Mouse (Mus musculus): ENCODE measurements around the gene Htr6.

Gene Htr6

DNA sequence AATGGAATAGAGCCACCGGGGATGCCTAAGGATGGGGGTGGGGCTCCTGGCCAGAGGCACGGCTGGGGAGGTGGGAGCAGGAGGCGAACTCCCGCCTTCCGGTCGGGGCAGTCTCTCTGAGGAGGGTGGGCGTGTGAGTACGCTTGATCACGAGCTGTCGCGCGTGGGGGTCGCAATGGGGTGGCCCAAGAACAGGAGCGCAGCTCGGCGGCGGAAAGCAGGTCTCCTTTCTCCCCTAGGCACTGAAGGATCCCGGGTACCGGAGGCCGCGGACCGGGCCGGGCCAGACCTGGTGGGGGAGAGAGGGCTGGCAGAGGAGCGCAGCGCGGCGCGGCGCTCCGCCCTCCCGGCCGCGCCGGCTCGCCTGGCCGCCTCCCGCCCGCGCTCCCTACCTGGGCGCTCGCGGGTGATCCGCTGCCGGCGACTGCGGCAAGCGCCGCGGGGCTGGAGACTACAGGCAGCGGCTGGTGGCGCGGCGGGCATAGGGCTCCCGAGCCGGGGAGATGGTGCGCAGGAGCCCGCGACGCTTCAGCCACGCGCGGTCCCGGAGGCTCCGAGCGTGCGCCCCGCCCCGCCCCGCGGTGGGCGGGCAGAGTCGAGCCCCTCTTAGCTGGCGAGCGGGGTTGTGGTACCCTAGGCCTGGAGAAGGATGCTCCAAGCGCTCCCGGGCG lies at the start of gene Htr6:
Htr6 (minus strand) TSS at position 530 of the 671 bp plus-strand sequence.
- DNase-seq (ENCODE audit: low read depth in 2 of 2, low spot score in 2 of 2), result no peak

DNA sequence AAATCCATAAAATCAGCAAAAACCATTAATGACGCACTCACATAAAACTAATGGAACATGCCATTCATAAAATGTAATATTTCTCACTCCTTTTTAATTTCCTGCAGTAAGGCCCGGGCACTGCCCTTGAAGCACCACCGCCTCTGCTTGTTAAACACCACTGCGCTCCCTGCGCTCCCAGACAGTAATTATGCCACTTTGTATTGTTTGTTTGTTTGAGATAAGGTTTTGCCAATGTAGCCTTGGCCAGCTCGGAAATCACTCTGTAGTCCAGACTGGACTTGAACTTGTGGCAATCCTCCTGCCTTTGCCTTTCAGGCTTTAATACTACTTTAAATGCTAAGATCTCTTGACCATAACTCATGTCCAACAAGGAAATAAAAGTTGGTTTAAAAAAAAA lies 49.6 kb upstream of the Htr6 start:
- no peak for DNase-seq (ENCODE audit: low read depth in 2 of 2, low spot score in 2 of 2)

DNA sequence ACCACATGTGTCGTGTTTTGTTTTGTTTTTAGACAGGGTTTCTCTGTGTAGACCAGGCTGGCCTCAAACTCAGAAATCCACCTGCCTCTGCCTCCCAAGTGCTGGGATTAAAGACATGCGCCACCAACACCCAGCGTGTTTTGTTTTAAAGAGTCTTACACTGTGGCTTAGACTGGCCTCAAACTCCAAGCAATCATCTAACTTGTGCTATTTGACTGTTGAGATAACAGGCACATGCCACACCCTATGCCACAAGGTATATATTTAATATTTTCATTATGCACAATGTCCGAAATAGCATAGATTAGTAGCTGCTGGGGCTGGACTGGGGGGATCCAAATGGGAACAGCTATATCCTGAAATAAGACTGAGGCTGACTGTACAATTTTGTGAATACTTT lies 47.2 kb upstream of the Htr6 start:
- DNase-seq (ENCODE audit: low read depth in 2 of 2, low spot score in 2 of 2), result no peak

DNA sequence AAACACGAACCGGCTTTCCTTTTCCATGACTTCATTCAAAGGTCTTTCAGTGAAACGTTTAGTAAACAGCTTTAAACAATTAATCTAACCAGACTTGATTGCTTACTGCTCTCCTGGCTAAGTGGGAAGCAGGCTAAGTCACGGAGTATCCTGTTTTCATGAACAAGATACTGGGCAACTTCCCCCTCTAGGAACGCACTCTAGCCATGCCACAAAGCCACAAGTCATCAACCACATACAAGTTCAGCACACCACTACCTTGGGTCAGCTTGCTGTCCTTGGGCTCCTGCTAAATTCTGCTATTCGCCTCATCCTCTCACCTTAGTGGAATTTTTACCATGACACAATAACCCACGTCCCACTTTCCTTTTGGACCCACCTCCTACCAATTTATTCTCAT lies 45.6 kb upstream of the Htr6 start:
- DNase-seq (ENCODE audit: low read depth in 2 of 2, low spot score in 2 of 2), result no peak

DNA sequence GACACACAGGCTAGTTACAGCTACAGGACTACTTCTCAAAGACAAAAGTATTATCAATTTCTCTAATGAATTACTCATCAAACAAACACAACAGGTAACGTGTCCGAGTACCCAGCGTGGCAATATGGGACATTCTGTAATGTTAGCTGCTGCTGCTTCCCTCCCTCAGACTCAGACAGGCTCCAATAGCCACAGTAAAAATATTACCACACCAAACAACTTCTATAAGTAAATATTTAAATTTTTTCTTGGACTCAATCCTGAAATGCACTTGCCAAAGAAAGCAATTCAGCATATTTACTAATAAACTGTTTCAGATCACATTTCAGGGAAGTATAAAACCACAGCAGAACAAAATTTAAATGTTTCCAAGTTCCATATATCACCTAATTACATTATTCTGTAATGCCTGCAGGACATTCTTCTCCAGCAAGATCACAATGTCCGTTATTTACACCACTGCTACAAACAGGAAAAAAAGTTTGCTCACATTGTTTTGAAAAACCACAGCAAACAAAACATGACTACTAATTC lies 45.0 kb upstream of the Htr6 start:
- no peak for DNase-seq (ENCODE audit: low read depth in 2 of 2, low spot score in 2 of 2)

DNA sequence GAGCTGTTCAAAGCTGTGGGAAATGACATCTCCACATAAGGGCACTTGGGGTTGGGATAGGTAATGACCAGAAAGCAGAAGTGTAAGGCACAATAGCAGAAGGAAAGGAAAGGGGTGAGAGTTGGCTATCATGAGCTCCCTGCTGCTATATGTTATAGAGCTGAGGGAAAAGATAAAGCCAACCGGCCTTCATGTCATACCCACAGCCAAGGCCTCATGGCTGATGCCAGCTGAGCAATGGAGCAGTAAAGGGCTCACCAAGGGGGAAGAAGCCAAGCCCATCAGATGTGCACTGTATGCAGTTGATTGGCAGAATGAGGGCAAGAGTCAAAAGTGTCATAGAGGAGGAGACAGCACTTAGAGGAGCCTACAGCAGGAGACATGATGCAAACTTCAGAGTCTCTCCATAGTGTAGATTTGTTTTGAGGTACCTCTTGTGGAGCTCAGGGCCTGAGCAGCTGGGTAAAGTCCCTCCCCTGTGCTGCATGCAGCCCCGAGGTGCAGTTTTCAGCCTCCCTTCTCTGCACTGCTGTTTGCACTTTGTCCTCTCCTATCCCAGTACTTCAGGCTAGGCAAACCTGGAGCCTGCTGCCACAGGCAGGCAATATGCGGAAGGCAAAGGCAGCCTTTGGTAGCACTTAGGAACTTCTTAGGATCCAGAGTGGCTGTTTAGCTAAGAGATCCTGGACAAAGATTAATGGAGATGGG lies 41.1 kb upstream of the Htr6 start:
- DNase-seq (ENCODE audit: low read depth in 2 of 2, low spot score in 2 of 2), result no peak

DNA sequence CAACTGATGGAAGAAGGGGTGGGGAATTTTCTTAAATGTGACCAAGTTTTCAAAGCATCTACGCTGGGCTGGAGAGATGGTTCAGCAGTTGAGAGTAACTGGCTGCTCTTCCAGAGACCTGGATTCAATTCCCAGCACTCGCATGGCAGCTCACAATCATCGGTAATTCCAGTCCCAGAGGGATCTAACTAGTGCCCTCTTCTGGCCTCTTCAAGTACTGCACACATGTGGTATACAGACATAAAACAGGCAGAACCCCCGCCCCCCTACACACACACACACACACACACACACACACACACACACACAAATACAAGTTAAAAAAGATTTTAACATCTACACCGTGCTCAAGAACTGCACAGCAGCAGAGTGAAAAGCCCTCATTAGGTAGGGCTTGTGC lies 40.4 kb upstream of the Htr6 start:
- no peak for DNase-seq (ENCODE audit: low read depth in 2 of 2, low spot score in 2 of 2)

DNA sequence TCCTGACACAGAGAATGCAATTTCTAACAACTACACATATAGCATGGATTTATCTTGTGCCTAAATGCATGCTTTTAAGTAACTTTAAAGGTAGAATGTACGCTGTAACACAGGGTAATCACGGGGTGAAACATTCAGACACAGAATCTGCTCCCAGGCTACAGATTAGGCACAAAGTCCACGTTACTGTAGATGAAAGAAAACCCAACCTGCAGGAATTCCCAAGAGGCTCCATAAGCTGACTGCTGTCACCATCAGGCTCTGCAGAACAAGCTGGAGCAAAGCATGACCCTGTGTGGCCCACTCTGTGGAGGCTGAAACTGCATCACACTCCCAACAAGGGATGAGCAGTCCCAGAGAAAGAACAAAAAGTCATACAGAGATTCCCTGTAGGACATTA lies 37.1 kb upstream of the Htr6 start:
- DNase-seq (ENCODE audit: low read depth in 2 of 2, low spot score in 2 of 2), result no peak

DNA sequence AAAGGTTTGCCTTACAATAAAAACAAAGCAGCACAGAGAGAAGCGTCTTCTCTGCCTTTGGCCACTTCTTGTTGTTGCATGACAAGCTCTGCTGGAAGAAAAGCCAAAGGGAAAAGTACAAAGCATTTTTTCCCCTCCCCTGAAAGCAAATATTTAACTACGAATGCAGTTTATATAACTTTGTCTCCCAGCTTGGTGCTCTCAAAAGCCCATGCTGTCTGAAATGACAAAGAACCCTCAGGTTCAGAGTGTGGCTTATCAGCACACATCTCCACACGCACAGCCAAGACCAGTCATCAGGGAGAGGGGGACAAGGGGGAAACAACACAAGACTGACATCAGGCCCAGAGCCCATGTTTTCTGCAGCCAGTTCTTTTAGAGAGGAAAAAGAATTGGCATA lies 36.1 kb upstream of the Htr6 start:
- DNase-seq (ENCODE audit: low read depth in 2 of 2, low spot score in 2 of 2), result no peak

DNA sequence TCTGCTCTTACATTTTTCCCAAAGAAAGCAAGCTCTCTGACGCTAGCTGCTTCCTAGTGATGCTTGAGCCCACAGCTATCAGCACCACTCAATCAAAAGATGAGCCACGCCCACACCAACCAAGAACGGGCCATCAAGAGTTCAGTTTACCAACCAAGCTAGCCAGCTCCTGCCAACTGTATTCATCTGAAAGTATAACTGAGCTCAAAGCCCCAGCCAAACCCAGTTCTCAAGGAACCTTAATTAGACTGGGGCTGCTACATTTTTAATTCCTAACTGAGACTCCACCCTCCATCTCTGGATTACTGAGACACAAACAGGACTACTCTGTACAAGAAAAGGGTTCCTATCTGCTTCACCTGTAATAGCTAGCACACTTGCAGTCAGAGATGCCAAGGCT lies 35.5 kb upstream of the Htr6 start:
- DNase-seq (ENCODE audit: low read depth in 2 of 2, low spot score in 2 of 2), result no peak

DNA sequence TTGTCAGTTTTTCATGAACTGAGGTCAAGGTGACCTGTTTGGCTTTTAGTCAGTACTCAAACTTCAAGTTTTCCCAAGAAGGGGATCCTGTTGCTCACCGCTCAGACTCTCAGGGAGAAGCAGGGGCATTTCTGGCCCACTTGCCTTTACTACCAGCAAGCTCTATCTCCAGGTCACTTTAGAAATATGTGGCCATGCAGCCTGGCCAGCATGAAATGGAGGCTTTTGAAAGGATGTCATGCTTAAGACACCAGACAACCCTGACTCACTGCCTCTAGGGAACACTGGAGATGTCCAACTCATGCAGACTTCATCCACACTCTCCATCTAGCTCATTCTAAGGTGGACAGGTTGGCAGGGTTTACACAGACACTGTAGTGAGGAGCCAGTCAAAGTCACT lies 30.1 kb upstream of the Htr6 start:
- no peak for DNase-seq (ENCODE audit: low read depth in 2 of 2, low spot score in 2 of 2)

DNA sequence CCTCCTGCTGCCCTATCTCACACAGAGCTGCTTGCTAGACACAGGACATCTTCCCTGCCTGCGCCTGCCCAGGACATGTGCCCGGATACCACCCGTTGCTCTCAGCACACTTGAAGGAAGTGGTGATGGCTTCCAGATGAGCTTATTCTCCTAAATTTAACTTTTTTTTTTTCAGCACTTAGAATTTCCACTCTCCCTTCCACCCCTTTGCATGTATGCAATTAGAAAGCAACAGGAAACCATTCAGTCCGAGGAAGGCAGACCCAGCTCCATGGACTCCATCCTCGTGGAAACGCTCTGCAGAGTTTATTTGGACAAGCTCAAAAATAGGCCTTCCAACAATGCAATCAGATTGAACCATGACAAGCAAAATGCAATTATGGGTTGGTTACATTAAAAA lies 26.2 kb upstream of the Htr6 start:
- no peak for DNase-seq (ENCODE audit: low read depth in 2 of 2, low spot score in 2 of 2)

DNA sequence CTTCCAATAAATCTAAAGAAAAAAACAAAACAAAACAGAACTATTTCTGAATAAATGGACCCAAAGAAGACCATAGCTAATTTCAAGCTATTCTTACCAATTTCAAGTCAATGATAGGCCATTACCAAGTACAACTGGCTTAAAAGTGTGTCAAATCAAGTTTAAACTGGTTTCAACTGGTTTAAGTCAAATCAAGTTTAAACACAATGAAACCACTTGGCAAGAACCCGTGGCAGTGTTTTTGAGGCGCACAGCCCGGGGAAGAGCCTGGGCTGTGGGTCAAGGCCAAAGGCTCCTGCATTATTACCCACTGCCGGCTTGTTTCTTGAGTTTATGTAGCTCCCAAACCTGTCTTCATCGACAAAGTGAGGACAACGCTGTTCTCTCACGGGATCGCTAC lies 25.0 kb upstream of the Htr6 start:
- DNase-seq (ENCODE audit: low read depth in 2 of 2, low spot score in 2 of 2), result no peak

DNA sequence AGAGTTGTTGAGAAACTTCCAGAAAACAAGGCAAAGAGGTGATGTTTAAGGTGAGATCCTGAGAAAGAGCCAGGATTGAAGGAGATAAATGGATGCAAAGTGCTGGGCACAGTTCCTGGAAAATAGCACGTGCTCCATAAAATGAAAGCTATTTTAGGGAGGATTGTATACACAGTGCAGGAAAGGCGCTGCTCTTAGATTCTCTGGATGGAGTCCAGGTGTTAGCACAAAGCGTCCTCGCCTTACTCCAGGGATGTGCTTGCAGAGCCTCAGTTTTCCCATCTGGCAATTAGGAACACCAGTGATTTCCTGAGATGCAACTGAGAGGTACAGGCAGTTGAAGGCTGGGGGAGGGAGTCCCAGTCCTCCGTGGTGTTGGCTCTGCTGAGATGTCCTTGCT lies 20.8 kb upstream of the Htr6 start:
- DNase-seq (ENCODE audit: low read depth in 2 of 2, low spot score in 2 of 2), result no peak

DNA sequence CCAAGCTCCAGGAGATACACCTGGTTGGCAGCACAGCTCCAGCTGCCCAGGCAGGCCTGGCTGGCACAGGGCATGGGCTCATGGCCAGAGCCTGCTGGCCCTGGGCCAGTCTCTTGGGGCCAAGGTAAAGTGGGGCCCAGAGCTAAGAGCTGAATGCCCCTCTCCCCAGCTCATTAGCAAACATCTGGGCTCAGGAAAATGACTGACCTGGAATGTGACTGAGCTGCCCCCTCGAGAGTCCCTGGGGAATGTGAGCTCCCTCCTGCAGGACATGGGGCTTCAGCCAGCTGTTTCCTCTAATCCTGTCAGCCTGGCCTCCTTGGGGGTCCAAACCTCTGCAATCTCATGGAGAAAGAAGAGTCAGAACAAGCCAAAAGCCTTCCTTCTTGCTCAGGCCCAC lies 20.0 kb upstream of the Htr6 start:
- DNase-seq (ENCODE audit: low read depth in 2 of 2, low spot score in 2 of 2), result no peak

DNA sequence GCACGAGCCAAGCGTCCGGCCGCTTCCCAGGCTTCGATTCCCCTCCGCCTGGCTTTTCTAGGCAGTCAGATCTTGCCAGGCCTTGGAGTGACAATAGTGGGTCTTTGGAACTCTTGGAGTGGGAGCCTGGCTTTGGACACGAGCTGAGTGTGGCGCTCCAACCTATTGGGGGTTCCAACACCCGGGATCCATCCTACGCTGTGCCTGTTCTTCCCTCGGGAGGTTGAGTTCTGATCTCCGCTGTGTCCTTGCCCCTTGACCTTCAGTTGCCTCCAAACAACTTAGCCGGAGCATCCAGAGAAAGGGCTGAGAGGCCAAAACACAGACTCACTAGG lies 17.8 kb upstream of the Htr6 start:
- DNase-seq (ENCODE audit: low read depth in 2 of 2, low spot score in 2 of 2), result no peak

DNA sequence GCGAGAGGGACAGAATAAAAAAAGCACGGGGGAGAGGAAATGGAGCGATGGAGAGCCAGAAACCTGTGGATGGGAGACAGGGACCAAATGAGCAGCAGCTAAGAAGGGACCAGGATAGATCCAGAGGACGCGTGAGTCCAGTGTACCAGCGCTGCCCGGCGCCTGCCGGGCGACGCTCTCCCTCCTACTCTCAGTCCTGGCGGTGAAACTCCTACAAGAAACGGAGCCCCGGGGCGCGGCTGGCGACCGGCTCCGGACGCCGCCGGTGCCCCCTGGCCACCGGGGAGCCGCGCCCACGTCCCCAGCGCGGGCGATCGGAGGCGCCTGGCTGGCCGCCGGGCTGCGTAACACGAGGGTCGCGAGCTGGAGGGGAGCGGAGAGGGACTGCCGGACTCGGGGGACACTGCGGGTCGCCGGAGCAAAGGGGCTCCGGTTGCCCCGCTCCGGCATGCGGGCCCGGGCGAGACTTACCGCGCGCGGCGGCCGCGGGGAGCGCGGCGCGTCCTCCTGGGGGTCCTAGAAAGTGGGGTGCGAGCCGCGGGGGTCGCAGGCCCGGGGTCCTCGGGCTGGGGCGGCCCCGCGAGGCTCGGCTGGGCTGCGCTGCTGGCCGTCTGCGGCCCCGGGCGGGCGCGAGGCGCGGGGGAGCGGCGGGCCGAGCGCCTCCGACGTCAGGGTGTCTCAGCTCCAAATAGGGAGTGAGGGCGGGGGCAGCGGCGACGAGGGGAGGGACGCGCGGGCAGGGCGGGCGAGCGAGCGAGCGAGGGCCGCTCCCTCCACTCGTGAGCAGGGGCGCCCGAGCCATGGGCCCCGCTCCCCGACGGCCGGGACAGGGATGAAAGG lies 17.2 kb upstream of the Htr6 start, which contains the start of gene Nbl1:
Nbl1 (minus strand) TSS at position 638 of the 840 bp plus-strand sequence.
- no peak for DNase-seq (ENCODE audit: low read depth in 2 of 2, low spot score in 2 of 2)

DNA sequence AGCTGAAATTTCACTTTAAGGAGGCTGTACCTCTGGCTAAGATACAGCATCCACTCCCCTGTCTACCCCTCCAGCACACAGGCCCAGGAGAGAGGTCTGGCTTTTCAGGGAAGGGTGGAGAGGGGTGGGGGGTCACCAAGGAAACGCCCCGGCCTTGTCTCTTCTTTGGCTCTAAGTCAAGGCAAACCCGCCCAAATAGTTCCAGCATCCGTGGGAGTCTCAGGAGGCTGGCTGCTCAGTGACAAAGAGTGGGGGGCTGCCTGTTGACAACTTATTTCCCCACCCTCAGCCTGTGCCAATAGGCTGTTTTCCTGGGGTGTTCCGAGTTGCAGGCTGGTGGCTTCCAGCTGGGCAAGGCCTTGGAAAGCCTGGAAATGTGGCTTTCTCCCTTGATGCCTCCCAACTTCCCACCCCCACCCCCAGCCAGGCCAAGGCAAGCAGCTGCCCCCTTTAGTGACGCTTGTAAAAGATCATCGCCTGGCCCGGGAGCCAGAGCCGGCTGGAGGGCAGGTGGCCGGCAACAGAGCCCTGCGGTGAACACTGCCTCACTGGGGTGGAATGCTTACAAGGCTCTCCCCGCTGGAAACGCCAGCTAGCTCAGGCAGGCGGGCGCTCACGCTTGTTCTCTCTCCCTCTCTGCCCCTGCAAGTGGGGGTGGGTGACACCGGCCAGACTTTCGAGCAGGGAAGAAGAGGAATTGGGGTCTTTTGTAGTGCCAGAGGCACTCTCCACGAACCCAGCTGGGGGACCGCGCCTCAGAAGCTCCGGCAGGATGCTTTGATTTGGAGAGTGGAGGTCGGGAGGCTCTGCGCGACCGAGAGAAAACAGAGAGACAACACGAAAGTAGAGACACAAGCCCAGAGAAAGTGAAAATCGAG lies 16.3 kb upstream of the Htr6 start:
- DNase-seq (ENCODE audit: low read depth in 2 of 2, low spot score in 2 of 2), result no peak

DNA sequence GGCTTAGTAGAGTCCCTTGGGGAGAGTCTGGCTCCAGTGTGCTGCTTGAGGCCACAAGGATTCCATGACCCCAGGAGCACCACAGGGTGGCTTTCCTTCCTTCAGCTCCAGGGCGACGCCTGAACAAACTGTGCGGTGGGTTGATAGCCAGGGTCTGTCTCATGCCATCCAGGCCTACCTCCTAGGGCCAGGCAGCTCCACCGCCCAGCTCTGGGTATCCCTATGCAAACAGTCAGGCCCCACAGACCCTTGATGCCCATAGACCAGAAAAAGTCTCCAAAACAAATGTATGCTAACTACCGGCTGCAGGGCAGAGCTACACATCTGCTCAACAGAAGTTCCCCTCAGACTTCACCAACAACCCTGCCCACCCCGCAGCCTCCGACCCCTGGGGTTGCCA lies 15.7 kb upstream of the Htr6 start:
- DNase-seq (ENCODE audit: low read depth in 2 of 2, low spot score in 2 of 2), result no peak

DNA sequence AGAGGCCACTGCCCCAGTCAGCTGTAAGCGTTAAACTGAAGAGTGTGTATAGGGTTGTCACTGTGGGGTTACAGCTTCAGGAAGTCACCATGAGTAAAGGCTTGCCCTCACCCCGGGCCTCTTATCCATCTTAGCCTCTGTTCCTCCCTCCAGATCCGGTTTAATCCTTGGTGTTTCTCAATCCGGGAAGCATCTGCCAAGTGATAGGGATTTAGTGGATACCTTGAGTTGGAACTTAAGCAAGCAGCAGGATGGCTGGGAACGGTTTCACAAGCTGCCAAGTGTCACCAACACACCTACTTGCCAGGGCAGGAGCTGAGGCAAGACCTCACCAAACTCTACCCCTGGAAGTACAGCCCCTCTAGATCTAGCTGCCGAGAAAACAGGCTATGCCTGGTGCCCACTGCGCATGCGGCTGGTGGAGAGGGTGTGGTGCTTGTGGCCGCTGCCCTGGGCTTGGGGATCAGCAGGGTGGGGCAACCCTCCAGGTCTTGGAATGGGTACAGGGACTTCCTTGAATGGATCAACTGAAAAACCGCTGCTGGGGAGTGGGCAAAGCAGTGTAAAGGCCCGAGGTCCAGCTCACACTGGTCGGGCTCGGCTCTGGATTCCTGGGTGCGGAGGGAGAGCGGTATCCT lies 15.1 kb upstream of the Htr6 start:
- no peak for DNase-seq (ENCODE audit: low read depth in 2 of 2, low spot score in 2 of 2)

All from CD8-positive naive resting alpha-beta T cell, adult 2 months (primary cell).